Mouse (Mus musculus) lung, adult 2 months (tissue): ENCODE measurements at regions not wholly inside any gene's neighbourhood (a gene's known extent, or its start where the extent isn't known, plus 50 kb on each side); places are given as distances from the start of the nearest gene placed in this dataset.

ENCODE experiments used
- CTCF ChIP-seq: fragments of 200-500 bp; IDR thresholded peaks from 2 replicates; pipeline ENCODE4 v1.5.1; 2011; ENCODE audit warnings: mild to moderate bottlenecking, low read length, control low read depth; ENCODE audit not compliant: insufficient read depth
- POLR2A ChIP-seq: fragments of 200-500 bp; IDR thresholded peaks from 2 replicates; pipeline ENCODE4 v1.6.1; 2011; ENCODE audit warnings: low read depth, mild to moderate bottlenecking, control low read depth, low read length, borderline replicate concordance; ENCODE audit errors: extremely low read depth

DNA sequence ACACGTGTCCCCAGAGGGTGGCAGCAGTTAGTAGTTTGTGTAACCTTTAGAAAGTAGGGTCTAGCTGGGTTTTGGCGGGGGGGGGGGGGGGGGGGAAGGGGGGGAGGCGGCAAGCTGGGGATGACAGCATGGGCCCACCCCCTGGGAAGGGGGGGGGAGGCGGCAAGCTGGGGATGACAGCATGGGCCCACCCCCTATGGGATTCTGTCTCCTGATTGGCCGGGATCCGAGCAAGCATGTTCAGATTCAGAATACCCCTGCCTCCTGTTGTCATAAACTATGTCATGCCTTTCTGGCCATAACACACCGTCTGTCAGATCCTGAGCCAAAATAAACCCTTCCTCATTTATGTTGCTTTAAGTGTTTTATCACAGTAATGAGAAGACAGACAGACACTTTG, 479.1 kb downstream of the Insc start:
- TF ChIP-seq CTCF (no peak), POLR2A (no peak)
